Mouse (Mus musculus): Measurements from ENCODE around the gene Galm. TPM values are rescaled to one million over a fixed set of nuclear protein-coding genes. Genes with fewer than 3 reads are reported as not detected.

The Galm gene
- polyA plus RNA-seq, 1 experiment from 2014 or later = 2.2 TPM

GRCm38 (mm10) chr17:80153631-80154030 is 26.4 kb downstream of the Galm start:
- DNase-seq (ENCODE audit: low spot score) (no peak), ATAC-seq (ENCODE audit: low FRiP score) (no peak)
- Histone ChIP-seq H3K27ac (no peak overlapping the region), H3K9ac (no peak overlapping the region), H3K4me2 (replicated peaks) (no peak overlapping the region), H3K4me1 (replicated peaks; ENCODE audit: control insufficient read depth, insufficient read depth, low read length) (peaks cover 2% of the 10 kb centered on the region; the same call in 1 of the 2 replicates), H3K36me3 (replicated peaks; ENCODE audit: control insufficient read depth, insufficient read depth) (no peaks in the 10 kb centered on the region), H3K4me3 (replicated peaks; ENCODE audit: low read length) (no peak overlapping the region), H3K9me3 (ENCODE audit: control insufficient read depth, low read length) (no peaks in the 10 kb centered on the region), H3K27me3 (ENCODE audit: control insufficient read depth, insufficient read depth, low read length) (no peaks in the 10 kb centered on the region)
- WGBS = 76% methylated on average over 2 of the region's 2 CpGs

GRCm38 (mm10) chr17:80156905-80157304 is 29.6 kb downstream of the Galm start:
- Histone ChIP-seq H3K4me1 (replicated peaks; ENCODE audit: control insufficient read depth, insufficient read depth, low read length) (no peaks in the 10 kb centered on the region), H3K4me3 (replicated peaks; ENCODE audit: low read length) (no peak overlapping the region), H3K4me2 (replicated peaks) (no peak overlapping the region), H3K9ac (no peak overlapping the region), H3K27me3 (ENCODE audit: control insufficient read depth, insufficient read depth, low read length) (no peaks in the 10 kb centered on the region), H3K27ac (no peak overlapping the region), H3K36me3 (replicated peaks; ENCODE audit: control insufficient read depth, insufficient read depth) (no peaks in the 10 kb centered on the region), H3K9me3 (ENCODE audit: control insufficient read depth, low read length) (no peaks in the 10 kb centered on the region)
- DNase-seq (ENCODE audit: low spot score) (no peak), ATAC-seq (ENCODE audit: low FRiP score) (no peak)
- 91% methylated on average over 8 of the region's 8 CpGs for WGBS

- Histone ChIP-seq H3K4me3 (replicated peaks; ENCODE audit: low read length) (no peak overlapping the region), H3K27me3 (ENCODE audit: control insufficient read depth, insufficient read depth, low read length) (no peaks in the 10 kb centered on the region), H3K9ac (no peak overlapping the region), H3K36me3 (replicated peaks; ENCODE audit: control insufficient read depth, insufficient read depth) (no peaks in the 10 kb centered on the region), H3K9me3 (ENCODE audit: control insufficient read depth, low read length) (no peaks in the 10 kb centered on the region), H3K4me1 (replicated peaks; ENCODE audit: control insufficient read depth, insufficient read depth, low read length) (no peaks in the 10 kb centered on the region), H3K4me2 (replicated peaks) (no peak overlapping the region), H3K27ac (no peak overlapping the region)
- DNase-seq (ENCODE audit: low spot score) (no peak), ATAC-seq (ENCODE audit: low FRiP score) (no peak)
- WGBS = 94% methylated on average over 6 of the region's 6 CpGs
These were observed 30.2 kb downstream of the Galm start for GRCm38 (mm10) chr17:80157489-80157888.

- no peaks in the 10 kb centered on the region for H3K36me3 ChIP-seq (replicated peaks; ENCODE audit: control insufficient read depth, insufficient read depth)
- no peaks in the 10 kb centered on the region for H3K9me3 ChIP-seq (ENCODE audit: control insufficient read depth, low read length)
- H3K9ac ChIP-seq = no peak overlapping the region
- no peak overlapping the region for H3K27ac ChIP-seq
- DNase-seq (ENCODE audit: low spot score) (peak; percentile 72), ATAC-seq (ENCODE audit: low FRiP score) (peak; percentile 69; the same call in 1 of the 2 replicates)
- no peak overlapping the region for H3K4me3 ChIP-seq (replicated peaks; ENCODE audit: low read length)
- 47% methylated on average over 5 of the region's 5 CpGs for WGBS
- no peak overlapping the region for H3K4me2 ChIP-seq (replicated peaks)
- no peaks in the 10 kb centered on the region for H3K4me1 ChIP-seq (replicated peaks; ENCODE audit: control insufficient read depth, insufficient read depth, low read length)
- H3K27me3 ChIP-seq (ENCODE audit: control insufficient read depth, insufficient read depth, low read length) = no peaks in the 10 kb centered on the region
These were observed 33.2 kb downstream of the Galm start for GRCm38 (mm10) chr17:80160454-80160853.

GRCm38 (mm10) chr17:80163991-80164390 is 36.7 kb downstream of the Galm start:
- Histone ChIP-seq H3K9ac (no peak overlapping the region), H3K9me3 (ENCODE audit: control insufficient read depth, low read length) (no peaks in the 10 kb centered on the region), H3K4me2 (replicated peaks) (no peak overlapping the region), H3K27me3 (ENCODE audit: control insufficient read depth, insufficient read depth, low read length) (no peaks in the 10 kb centered on the region), H3K36me3 (replicated peaks; ENCODE audit: control insufficient read depth, insufficient read depth) (no peaks in the 10 kb centered on the region), H3K4me1 (replicated peaks; ENCODE audit: control insufficient read depth, insufficient read depth, low read length) (peaks cover 12% of the 10 kb centered on the region), H3K4me3 (replicated peaks; ENCODE audit: low read length) (no peak overlapping the region), H3K27ac (no peak overlapping the region)
- WGBS = 88% methylated on average over 8 of the region's 8 CpGs
- DNase-seq (ENCODE audit: low spot score) = no peak
- no peak for ATAC-seq (ENCODE audit: low FRiP score)

GRCm38 (mm10) chr17:80165741-80166140 is 38.5 kb downstream of the Galm start:
- Histone ChIP-seq H3K27ac (no peak overlapping the region), H3K9ac (no peak overlapping the region), H3K36me3 (replicated peaks; ENCODE audit: control insufficient read depth, insufficient read depth) (no peaks in the 10 kb centered on the region), H3K4me3 (replicated peaks; ENCODE audit: low read length) (no peak overlapping the region), H3K4me1 (replicated peaks; ENCODE audit: control insufficient read depth, insufficient read depth, low read length) (peaks cover 15% of the 10 kb centered on the region), H3K27me3 (ENCODE audit: control insufficient read depth, insufficient read depth, low read length) (no peaks in the 10 kb centered on the region), H3K9me3 (ENCODE audit: control insufficient read depth, low read length) (no peaks in the 10 kb centered on the region), H3K4me2 (replicated peaks) (no peak overlapping the region)
- 77% methylated on average over 6 of the region's 6 CpGs for whole genome bisulfite sequencing
- ATAC-seq (ENCODE audit: low FRiP score) = no peak
- DNase-seq (ENCODE audit: low spot score) = peak; percentile 41

- WGBS = 87% methylated on average over 6 of the region's 6 CpGs
- H3K4me2 ChIP-seq (replicated peaks) = no peak overlapping the region
- no peak overlapping the region for H3K9ac ChIP-seq
- H3K27me3 ChIP-seq (ENCODE audit: control insufficient read depth, insufficient read depth, low read length) = no peaks in the 10 kb centered on the region
- no peak for DNase-seq (ENCODE audit: low spot score)
- H3K27ac ChIP-seq = no peak overlapping the region
- H3K4me3 ChIP-seq (replicated peaks; ENCODE audit: low read length) = no peak overlapping the region
- ATAC-seq (ENCODE audit: low FRiP score) = no peak
- peaks cover 15% of the 10 kb centered on the region for H3K4me1 ChIP-seq (replicated peaks; ENCODE audit: control insufficient read depth, insufficient read depth, low read length)
- H3K9me3 ChIP-seq (ENCODE audit: control insufficient read depth, low read length) = no peaks in the 10 kb centered on the region
- no peaks in the 10 kb centered on the region for H3K36me3 ChIP-seq (replicated peaks; ENCODE audit: control insufficient read depth, insufficient read depth)
These were observed 39.1 kb downstream of the Galm start for GRCm38 (mm10) chr17:80166346-80166745.

GRCm38 (mm10) chr17:80167436-80167835 is 40.2 kb downstream of the Galm start:
- DNase-seq (ENCODE audit: low spot score) (no peak), ATAC-seq (ENCODE audit: low FRiP score) (no peak)
- H3K4me1 ChIP-seq (replicated peaks; ENCODE audit: control insufficient read depth, insufficient read depth, low read length) = peaks cover 15% of the 10 kb centered on the region
- H3K9ac ChIP-seq = no peak overlapping the region
- no peak overlapping the region for H3K4me3 ChIP-seq (replicated peaks; ENCODE audit: low read length)
- H3K27ac ChIP-seq = no peak overlapping the region
- H3K27me3 ChIP-seq (ENCODE audit: control insufficient read depth, insufficient read depth, low read length) = no peaks in the 10 kb centered on the region
- WGBS = 55% methylated on average over 4 of the region's 4 CpGs
- H3K4me2 ChIP-seq (replicated peaks) = no peak overlapping the region
- H3K36me3 ChIP-seq (replicated peaks; ENCODE audit: control insufficient read depth, insufficient read depth) = no peaks in the 10 kb centered on the region
- no peaks in the 10 kb centered on the region for H3K9me3 ChIP-seq (ENCODE audit: control insufficient read depth, low read length)

GRCm38 (mm10) chr17:80167851-80168251 is 40.6 kb downstream of the Galm start:
- WGBS = 51% methylated on average over 7 of the region's 7 CpGs
- Histone ChIP-seq H3K4me1 (replicated peaks; ENCODE audit: control insufficient read depth, insufficient read depth, low read length) (peaks cover 15% of the 10 kb centered on the region), H3K36me3 (replicated peaks; ENCODE audit: control insufficient read depth, insufficient read depth) (no peaks in the 10 kb centered on the region), H3K9me3 (ENCODE audit: control insufficient read depth, low read length) (no peaks in the 10 kb centered on the region), H3K27me3 (ENCODE audit: control insufficient read depth, insufficient read depth, low read length) (no peaks in the 10 kb centered on the region), H3K9ac (no peak overlapping the region), H3K4me3 (replicated peaks; ENCODE audit: low read length) (no peak overlapping the region), H3K4me2 (replicated peaks) (peak overlapping the region; percentile 43), H3K27ac (peak overlapping the region; percentile 82)
- no peak for DNase-seq (ENCODE audit: low spot score)
- peak; percentile 46 for ATAC-seq (ENCODE audit: low FRiP score)

All from hindbrain, embryonic 14.5 days (tissue).